Mouse (Mus musculus) heart, postnatal 0 days (tissue): Measurements from ENCODE around the gene Ntn5.

ENCODE experiments used
- CTCF ChIP-seq: IDR thresholded peaks from 2 replicates; pipeline ENCODE4 v1.5.1; 2016; ENCODE audit warnings: antibody characterized with exemption, control low read depth, low read depth
- EP300 ChIP-seq: IDR thresholded peaks from 2 replicates; pipeline ENCODE4 v1.6.1; 2016; ENCODE audit warnings: antibody characterized with exemption, low read depth

GRCm38 (mm10) chr7:45711316-45712021 lies 27.6 kb downstream of the Ntn5 start:
- no peak for TF ChIP-seq CTCF
- TF ChIP-seq EP300, result no peak
